Mouse (Mus musculus): ENCODE measurements around the gene Slc25a40.

Slc25a40 gene

DNA sequence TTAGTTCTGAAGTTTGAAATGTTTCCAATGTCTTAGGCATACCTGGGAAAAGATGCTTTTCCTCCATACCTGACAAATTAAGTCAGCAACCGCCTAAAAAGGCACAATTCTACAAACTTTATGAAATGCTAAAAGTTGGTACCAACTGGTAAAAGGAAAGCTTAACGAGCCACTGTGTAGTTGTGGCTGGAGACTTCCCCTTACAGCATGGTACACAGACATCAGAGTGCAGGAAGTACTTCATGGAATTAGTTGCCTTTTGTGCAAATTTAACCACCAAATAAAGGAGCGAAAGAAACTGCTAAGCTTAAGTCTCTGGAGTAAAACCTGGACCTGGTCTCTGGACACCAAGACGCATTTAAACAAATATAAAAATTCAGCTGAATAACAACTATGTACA lies 69.1 kb downstream of the Slc25a40 start:
- DNase-seq = no peak
